Mouse (Mus musculus) inflammation-experienced regulatory T-cells, adult 16 weeks (primary cell): ENCODE data around the gene Taf1d. TPM values are rescaled to one million over a fixed set of nuclear protein-coding genes. Genes with fewer than 3 reads are reported as not detected.

Source experiments
- polyA plus RNA-seq: library from polyadenylated mRNA; unstranded; fragments of 100-300 nt; shearing (Covaris generic); gene quantifications from one replicate; pipeline ENCODE4 v1.2.1, GENCODE M21; 2017

Taf1d gene
- 70.4 TPM for polyA plus RNA-seq

DNA sequence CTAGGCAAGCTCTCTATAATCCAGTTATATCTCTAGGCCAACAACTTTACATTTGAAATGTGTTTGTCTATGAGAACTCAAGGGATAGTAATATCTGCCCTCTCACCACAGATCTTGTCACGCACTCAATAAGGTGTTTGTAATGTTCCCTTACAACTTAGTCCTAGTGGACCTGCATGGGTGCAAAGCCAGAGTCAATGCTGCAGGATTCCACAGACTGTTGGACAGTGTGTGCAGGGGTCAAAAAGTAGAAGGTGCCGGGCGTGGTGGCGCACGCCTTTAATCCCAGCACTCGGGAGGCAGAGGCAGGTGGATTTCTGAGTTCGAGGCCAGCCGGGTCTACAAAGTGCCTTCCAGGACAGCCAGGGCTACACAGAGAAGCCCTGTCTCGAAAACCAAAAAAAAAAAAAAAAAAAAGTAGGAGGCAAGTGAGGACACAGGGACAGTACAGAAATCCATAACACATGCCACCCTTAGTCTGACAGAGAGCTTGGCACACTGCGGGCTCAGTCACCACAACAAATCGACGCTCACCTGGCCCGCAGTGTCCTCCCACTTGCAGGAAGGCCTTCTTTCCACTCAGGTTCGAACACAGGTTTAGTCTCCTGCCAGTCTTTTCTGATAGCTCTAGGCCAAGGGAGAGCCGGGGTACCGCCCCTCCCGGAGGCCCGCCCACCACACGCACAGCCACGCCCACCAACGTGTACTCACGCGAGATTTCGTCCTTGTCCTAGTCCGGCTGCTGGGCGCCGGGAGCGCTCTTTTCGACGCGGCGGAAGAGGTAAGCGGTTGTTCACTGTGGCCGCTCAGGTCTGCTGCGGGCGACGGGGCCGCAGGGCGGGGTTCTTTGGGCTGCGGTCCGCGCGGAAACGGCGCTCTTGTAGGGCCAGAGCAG, at the start of gene Taf1d:
Gene Taf1d, plus strand, starts transcription at position 712 of the 895 bp plus-strand sequence.

GRCm38 (mm10) chr9:15279649-15280490, 26.1 kb upstream of the Taf1d start, which contains the start of gene Med17:
TSS of gene Med17 (minus strand) at chr9:15279931.

GRCm38 (mm10) chr9:15306398-15307119, 545 bp downstream of the Taf1d start, which contains the start of gene 4931406C07Rik:
TSS of gene 4931406C07Rik (minus strand) at chr9:15306448.

DNA sequence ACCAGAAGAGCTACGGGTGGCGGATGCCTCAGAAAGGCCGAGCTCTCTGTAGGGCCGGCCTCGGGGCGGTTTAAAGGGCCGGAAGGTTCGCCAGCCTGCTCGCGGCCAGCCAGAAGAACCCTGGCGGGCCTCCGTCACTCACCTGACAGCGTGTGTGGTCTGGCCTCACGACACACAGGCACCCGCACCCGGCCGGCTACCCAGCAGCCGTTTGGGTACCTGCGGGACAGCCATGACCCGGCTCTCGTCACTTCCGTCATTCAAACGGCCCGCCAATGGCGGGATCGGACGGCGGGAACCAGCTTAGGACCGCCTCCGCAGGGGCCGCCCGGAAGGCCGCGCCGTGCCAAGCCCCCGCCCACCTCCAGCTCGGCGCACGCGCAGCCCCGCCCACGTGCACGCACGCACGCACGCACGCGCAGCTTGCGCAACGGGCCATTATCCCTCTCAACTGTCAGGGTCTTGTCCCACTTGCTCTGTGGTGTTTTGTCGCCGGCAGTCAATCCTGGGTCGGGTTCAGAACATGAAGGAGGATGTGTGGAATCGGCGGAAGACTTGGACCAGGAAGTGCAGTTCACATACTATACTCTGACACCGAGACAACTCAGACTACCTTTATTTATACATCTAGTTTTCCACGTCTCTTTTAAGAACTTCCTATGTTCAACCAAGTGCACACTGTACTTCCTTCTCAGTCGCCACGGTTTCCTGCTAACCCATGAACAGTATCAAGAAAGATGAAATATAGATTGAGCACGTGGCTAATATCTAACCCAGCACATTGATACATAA, 51.7 kb downstream of the Taf1d start, which contains the start of gene Cep295:
Gene Cep295, minus strand, starts transcription at position 305 of the 792 bp plus-strand sequence.

Other genes with a start within 250 kb of the Taf1d start
- gene Hephl1, start 194.1 kb upstream of the Taf1d start, polyA plus RNA-seq, result not detected
- gene Vstm5, start 67.2 kb upstream of the Taf1d start, polyA plus RNA-seq, result 0.24 TPM
- 72.3 TPM for gene Med17, start 26.3 kb upstream of the Taf1d start, polyA plus RNA-seq
- gene 4931406C07Rik, start 234 bp downstream of the Taf1d start, polyA plus RNA-seq, result 3.5 TPM
- 32.7 TPM for gene Cep295, start 51.6 kb downstream of the Taf1d start, polyA plus RNA-seq
- gene Smco4, start 187.2 kb downstream of the Taf1d start, polyA plus RNA-seq, result 24.4 TPM